Mouse (Mus musculus): ENCODE data around the gene Fabp3. TPM values are rescaled to one million over a fixed set of nuclear protein-coding genes. Genes with fewer than 3 reads are reported as not detected.

Gene Fabp3
- polyA plus RNA-seq, 1 experiment = not detected

GRCm38 (mm10) chr4:130315771-130316527 lies 7.6 kb downstream of the Fabp3 start:
- Histone ChIP-seq H3K4me3 (replicated peaks) (no peak overlapping the region), H3K4me1 (ENCODE audit: control insufficient read depth) (peaks cover 7% of the 10 kb centered on the region), H3K27me3 (ENCODE audit: control insufficient read depth) (peaks cover 11% of the 10 kb centered on the region), H3K36me3 (ENCODE audit: control insufficient read depth) (peaks cover 67% of the 10 kb centered on the region), H3K9me3 (ENCODE audit: control insufficient read depth, low read length) (no peaks in the 10 kb centered on the region)
- no peak for TF ChIP-seq TAL1 (IDR thresholded peaks at IDR 0.05; ENCODE audit: low read length)
- TF ChIP-seq GATA1 (IDR thresholded peaks at IDR 0.05; ENCODE audit: low read length) = no peak

GRCm38 (mm10) chr4:130316691-130317090 lies 8.3 kb downstream of the Fabp3 start:
- TF ChIP-seq TAL1 (IDR thresholded peaks at IDR 0.05; ENCODE audit: low read length) (no peak), GATA1 (IDR thresholded peaks at IDR 0.05; ENCODE audit: low read length) (no peak)
- H3K36me3 ChIP-seq (ENCODE audit: control insufficient read depth) = peaks cover 73% of the 10 kb centered on the region
- H3K4me1 ChIP-seq (ENCODE audit: control insufficient read depth) = peaks cover 10% of the 10 kb centered on the region
- peaks cover 4% of the 10 kb centered on the region for H3K27me3 ChIP-seq (ENCODE audit: control insufficient read depth)
- H3K4me3 ChIP-seq (replicated peaks) = no peak overlapping the region
- no peaks in the 10 kb centered on the region for H3K9me3 ChIP-seq (ENCODE audit: control insufficient read depth, low read length)

- Histone ChIP-seq H3K36me3 (ENCODE audit: control insufficient read depth) (peaks cover 87% of the 10 kb centered on the region), H3K4me1 (ENCODE audit: control insufficient read depth) (peaks cover 19% of the 10 kb centered on the region), H3K9me3 (ENCODE audit: control insufficient read depth, low read length) (no peaks in the 10 kb centered on the region), H3K4me3 (replicated peaks) (no peak overlapping the region), H3K27me3 (ENCODE audit: control insufficient read depth) (no peaks in the 10 kb centered on the region)
- TF ChIP-seq GATA1 (IDR thresholded peaks at IDR 0.05; ENCODE audit: low read length) (no peak), TAL1 (IDR thresholded peaks at IDR 0.05; ENCODE audit: low read length) (no peak)
Measured at GRCm38 (mm10) chr4:130318122-130318521, 9.7 kb downstream of the Fabp3 start.

- Histone ChIP-seq H3K9me3 (ENCODE audit: control insufficient read depth, low read length) (no peaks in the 10 kb centered on the region), H3K4me1 (ENCODE audit: control insufficient read depth) (peaks cover 19% of the 10 kb centered on the region), H3K36me3 (ENCODE audit: control insufficient read depth) (peaks cover 91% of the 10 kb centered on the region), H3K4me3 (replicated peaks) (no peak overlapping the region), H3K27me3 (ENCODE audit: control insufficient read depth) (no peaks in the 10 kb centered on the region)
- TF ChIP-seq GATA1 (IDR thresholded peaks at IDR 0.05; ENCODE audit: low read length) (no peak), TAL1 (IDR thresholded peaks at IDR 0.05; ENCODE audit: low read length) (no peak)
Measured at GRCm38 (mm10) chr4:130319564-130319963, 11.2 kb downstream of the Fabp3 start.

GRCm38 (mm10) chr4:130321640-130322039 lies 13.2 kb downstream of the Fabp3 start:
- Histone ChIP-seq H3K36me3 (ENCODE audit: control insufficient read depth) (peaks cover 91% of the 10 kb centered on the region), H3K4me1 (ENCODE audit: control insufficient read depth) (peaks cover 19% of the 10 kb centered on the region), H3K4me3 (replicated peaks) (no peak overlapping the region), H3K27me3 (ENCODE audit: control insufficient read depth) (no peaks in the 10 kb centered on the region), H3K9me3 (ENCODE audit: control insufficient read depth, low read length) (no peaks in the 10 kb centered on the region)
- TF ChIP-seq TAL1 (IDR thresholded peaks at IDR 0.05; ENCODE audit: low read length) = no peak

GRCm38 (mm10) chr4:130322567-130322966 lies 14.2 kb downstream of the Fabp3 start:
- TF ChIP-seq GATA1 (IDR thresholded peaks at IDR 0.05; ENCODE audit: low read length) (no peak), TAL1 (IDR thresholded peaks at IDR 0.05; ENCODE audit: low read length) (no peak)
- Histone ChIP-seq H3K9me3 (ENCODE audit: control insufficient read depth, low read length) (no peaks in the 10 kb centered on the region), H3K36me3 (ENCODE audit: control insufficient read depth) (peaks cover 91% of the 10 kb centered on the region), H3K4me1 (ENCODE audit: control insufficient read depth) (peaks cover 19% of the 10 kb centered on the region), H3K4me3 (replicated peaks) (no peak overlapping the region), H3K27me3 (ENCODE audit: control insufficient read depth) (no peaks in the 10 kb centered on the region)

GRCm38 (mm10) chr4:130323165-130323564 lies 14.8 kb downstream of the Fabp3 start:
- no peak overlapping the region for H3K4me3 ChIP-seq (replicated peaks)
- TF ChIP-seq TAL1 (IDR thresholded peaks at IDR 0.05; ENCODE audit: low read length) = no peak
- TF ChIP-seq GATA1 (IDR thresholded peaks at IDR 0.05; ENCODE audit: low read length) = no peak
- peaks cover 91% of the 10 kb centered on the region for H3K36me3 ChIP-seq (ENCODE audit: control insufficient read depth)
- no peaks in the 10 kb centered on the region for H3K9me3 ChIP-seq (ENCODE audit: control insufficient read depth, low read length)
- H3K27me3 ChIP-seq (ENCODE audit: control insufficient read depth) = no peaks in the 10 kb centered on the region
- H3K4me1 ChIP-seq (ENCODE audit: control insufficient read depth) = peaks cover 19% of the 10 kb centered on the region

GRCm38 (mm10) chr4:130323607-130324006 lies 15.2 kb downstream of the Fabp3 start:
- peaks cover 91% of the 10 kb centered on the region for H3K36me3 ChIP-seq (ENCODE audit: control insufficient read depth)
- H3K27me3 ChIP-seq (ENCODE audit: control insufficient read depth) = no peaks in the 10 kb centered on the region
- no peak overlapping the region for H3K4me3 ChIP-seq (replicated peaks)
- no peak for TF ChIP-seq TAL1 (IDR thresholded peaks at IDR 0.05; ENCODE audit: low read length)
- TF ChIP-seq GATA1 (IDR thresholded peaks at IDR 0.05; ENCODE audit: low read length) = no peak
- no peaks in the 10 kb centered on the region for H3K9me3 ChIP-seq (ENCODE audit: control insufficient read depth, low read length)
- H3K4me1 ChIP-seq (ENCODE audit: control insufficient read depth) = peaks cover 18% of the 10 kb centered on the region

- Histone ChIP-seq H3K4me1 (ENCODE audit: control insufficient read depth) (peaks cover 12% of the 10 kb centered on the region), H3K9me3 (ENCODE audit: control insufficient read depth, low read length) (no peaks in the 10 kb centered on the region), H3K36me3 (ENCODE audit: control insufficient read depth) (peaks cover 86% of the 10 kb centered on the region)
Measured at GRCm38 (mm10) chr4:130325446-130325845, 17.1 kb downstream of the Fabp3 start.

More at GRCm38 (mm10) chr4:130325446-130325845, 17.1 kb downstream of the Fabp3 start:
- H3K4me3 ChIP-seq (replicated peaks) = no peak overlapping the region
- TF ChIP-seq GATA1 (IDR thresholded peaks at IDR 0.05; ENCODE audit: low read length) = no peak
- TF ChIP-seq TAL1 (IDR thresholded peaks at IDR 0.05; ENCODE audit: low read length) = no peak
- no peaks in the 10 kb centered on the region for H3K27me3 ChIP-seq (ENCODE audit: control insufficient read depth)
